Mouse (Mus musculus) ES-E14 (cell line): ENCODE measurements around the gene Ccl6. TPM values are rescaled to one million over a fixed set of nuclear protein-coding genes. Genes with fewer than 3 reads are reported as not detected.

ENCODE experiments used
- DNase-seq: peaks from one replicate; pipeline ENCODE4 v3.0.0-alpha.2; 2013; ENCODE audit warnings: low read depth, low spot score
- H3K27ac ChIP-seq: 2 replicates; pipeline ENCODE4 v1.5.1; 2012; ENCODE audit warnings: low read depth, mild to moderate bottlenecking, low read length, moderate library complexity, mixed read lengths; ENCODE audit not compliant: poor library complexity, insufficient read depth, severe bottlenecking
- H3K36me3 ChIP-seq: 2 replicates; pipeline ENCODE4 v1.6.1; 2012; ENCODE audit warnings: mild to moderate bottlenecking, low read length, moderate library complexity, mixed read lengths; ENCODE audit not compliant: control insufficient read depth, poor library complexity, insufficient read depth, severe bottlenecking
- H3K4me1 ChIP-seq, 2 experiments: fragments of 150-350 bp in 1 of 2; sonication (generic) in 1 of 2; 2 replicates each; pipeline ENCODE4 v1.6.1; 2012; ENCODE audit warnings: low read length in 2 of 2, mild to moderate bottlenecking in 1 of 2, mixed read lengths in 1 of 2; ENCODE audit not compliant: control insufficient read depth in 2 of 2, insufficient read depth in 2 of 2, poor library complexity in 1 of 2
- H3K4me3 ChIP-seq, 2 experiments: fragments of 150-350 bp in 1 of 2; sonication (generic) in 1 of 2; 2 replicates each; pipeline ENCODE4 v1.5.1; 2012; ENCODE audit warnings: low read length in 2 of 2, low read depth in 1 of 2, mild to moderate bottlenecking in 1 of 2, mixed read lengths in 1 of 2; ENCODE audit not compliant: insufficient read depth in 1 of 2, poor library complexity in 1 of 2, severe bottlenecking in 1 of 2
- H3K9ac ChIP-seq: 2 replicates; pipeline ENCODE4 v1.6.1; 2012; ENCODE audit warnings: low read depth, mild to moderate bottlenecking, low read length, mixed read lengths; ENCODE audit not compliant: poor library complexity, insufficient read depth, severe bottlenecking
- H3K9me3 ChIP-seq: fragments of 150-350 bp; sonication (generic); 2 replicates; pipeline ENCODE4 v1.6.1; 2012; ENCODE audit warnings: low read depth, mild to moderate bottlenecking, low read length; ENCODE audit not compliant: control insufficient read depth, insufficient read depth
- CHD2 ChIP-seq: IDR thresholded peaks from 2 replicates; pipeline ENCODE4 v1.6.1; 2014; ENCODE audit warnings: mild to moderate bottlenecking, low read depth, low read length, inconsistent platforms
- HCFC1 ChIP-seq: IDR thresholded peaks from 2 replicates; pipeline ENCODE4 v1.6.1; 2012; ENCODE audit warnings: low read length, inconsistent platforms, borderline replicate concordance; ENCODE audit not compliant: insufficient read depth
- MAFK ChIP-seq: IDR thresholded peaks from 2 replicates; pipeline ENCODE4 v1.6.1; 2014; ENCODE audit warnings: mild to moderate bottlenecking, low read depth, low read length, inconsistent platforms; ENCODE audit not compliant: insufficient read depth
- ZC3H11A ChIP-seq: IDR thresholded peaks from 2 replicates; pipeline ENCODE4 v1.6.1; 2012; ENCODE audit warnings: low read depth, mild to moderate bottlenecking, inconsistent platforms, low read length, borderline replicate concordance
- ZNF384 ChIP-seq: IDR thresholded peaks from 2 replicates; pipeline ENCODE4 v1.6.1; 2012; ENCODE audit warnings: low read depth, low read length, inconsistent platforms
- in situ Hi-C, 2 experiments: fragments of 600-800 bp; cut with MboI; formaldehyde crosslinking; loops; one replicate each; pipeline ENCODE4 v1.15.1; 2025; ENCODE audit warnings: low sequenced_read_pairs in 2 of 2, inconsistent platforms in 1 of 2; ENCODE audit not compliant: unreplicated experiment in 2 of 2
- total RNA-seq: library from RNA; depleted of rRNA; stranded (reverse); fragments of 300-350 nt; gene quantifications from 2 replicates; pipeline ENCODE4 v1.2.3, GENCODE M21; 2012

The Ccl6 gene
- total RNA-seq, 1 experiment: 0.36 TPM

GRCm38 (mm10) chr11:83616586-83616985 is 23.7 kb upstream of the Ccl6 start:
- no peak overlapping the region for H3K9ac ChIP-seq
- no peaks in the 10 kb centered on the region for H3K9me3 ChIP-seq
- H3K4me3 ChIP-seq: no peak overlapping the region
- TF ChIP-seq ZNF384 (no peak), MAFK (no peak), HCFC1 (no peak), CHD2 (no peak), ZC3H11A (no peak)
- H3K27ac ChIP-seq: no peak overlapping the region
- in situ Hi-C loops: no loop called here
- H3K4me1 ChIP-seq: no peaks in the 10 kb centered on the region
- DNase-seq: no peak
- H3K36me3 ChIP-seq: no peaks in the 10 kb centered on the region

GRCm38 (mm10) chr11:83610900-83611299 is 18.0 kb upstream of the Ccl6 start:
- Histone ChIP-seq H3K4me1 (no peaks in the 10 kb centered on the region), H3K27ac (no peak overlapping the region), H3K36me3 (no peaks in the 10 kb centered on the region), H3K9me3 (no peaks in the 10 kb centered on the region), H3K4me3 (no peak overlapping the region), H3K9ac (no peak overlapping the region)
- TF ChIP-seq ZNF384 (no peak), MAFK (no peak), ZC3H11A (no peak), CHD2 (no peak), HCFC1 (no peak)
- no peak for DNase-seq
- in situ Hi-C loops: no loop called here

GRCm38 (mm10) chr11:83606396-83606795 is 13.5 kb upstream of the Ccl6 start:
- Histone ChIP-seq H3K9ac (no peak overlapping the region), H3K36me3 (no peaks in the 10 kb centered on the region), H3K9me3 (no peaks in the 10 kb centered on the region), H3K27ac (no peak overlapping the region), H3K4me1 (no peaks in the 10 kb centered on the region), H3K4me3 (no peak overlapping the region)
- TF ChIP-seq ZNF384 (no peak), ZC3H11A (no peak), CHD2 (no peak), MAFK (no peak), HCFC1 (no peak)
- no peak for DNase-seq
- in situ Hi-C loops: no loop called here

- Histone ChIP-seq H3K4me1 (no peaks in the 10 kb centered on the region), H3K9me3 (no peaks in the 10 kb centered on the region), H3K27ac (no peak overlapping the region), H3K4me3 (no peak overlapping the region), H3K36me3 (no peaks in the 10 kb centered on the region), H3K9ac (no peak overlapping the region)
- no peak for DNase-seq
- in situ Hi-C loops: no loop called here
- TF ChIP-seq HCFC1 (no peak), CHD2 (no peak), MAFK (no peak), ZNF384 (no peak), ZC3H11A (no peak)
Measured at GRCm38 (mm10) chr11:83605535-83605934, 12.6 kb upstream of the Ccl6 start.

- TF ChIP-seq ZC3H11A (no peak), CHD2 (no peak), MAFK (no peak), ZNF384 (no peak), HCFC1 (no peak)
- H3K9me3 ChIP-seq: no peaks in the 10 kb centered on the region
- no peak for DNase-seq
- H3K4me1 ChIP-seq: no peaks in the 10 kb centered on the region
- in situ Hi-C loops: no loop called here
- no peaks in the 10 kb centered on the region for H3K36me3 ChIP-seq
- H3K4me3 ChIP-seq: no peak overlapping the region
- no peak overlapping the region for H3K9ac ChIP-seq
- H3K27ac ChIP-seq: no peak overlapping the region
Measured at GRCm38 (mm10) chr11:83604698-83605097, 11.8 kb upstream of the Ccl6 start.
